Mouse (Mus musculus) limb, embryonic 10.5 days (tissue): ENCODE results near the gene Plekhg4. TPM values are rescaled to one million over a fixed set of nuclear protein-coding genes. Genes with fewer than 3 reads are reported as not detected.
A peak's percentile ranks its signal among the peaks of the same experiment; 100 is the strongest.

Experiments used
- DNase-seq: peaks from one replicate; pipeline ENCODE4 v3.0.0-alpha.2; 2017; ENCODE audit warnings: low spot score
- H3K27ac ChIP-seq: fragments of 300-500 bp; sonication (generic); 2 replicates; pipeline ENCODE4 v1.5.1; 2016; ENCODE audit warnings: mild to moderate bottlenecking
- H3K27me3 ChIP-seq: fragments of 300-500 bp; sonication (generic); 2 replicates; pipeline ENCODE4 v1.6.1; 2016; ENCODE audit warnings: low read depth, mild to moderate bottlenecking; ENCODE audit not compliant: poor library complexity, severe bottlenecking
- H3K36me3 ChIP-seq: fragments of 300-500 bp; sonication (generic); 2 replicates; pipeline ENCODE4 v1.6.1; 2016; ENCODE audit warnings: mild to moderate bottlenecking, moderate library complexity
- H3K4me1 ChIP-seq: fragments of 300-500 bp; sonication (generic); 2 replicates; pipeline ENCODE4 v1.6.1; 2016
- H3K4me3 ChIP-seq: fragments of 300-500 bp; sonication (generic); 2 replicates; pipeline ENCODE4 v1.5.1; 2016; ENCODE audit warnings: mild to moderate bottlenecking, moderate library complexity
- H3K9me3 ChIP-seq: fragments of 300-500 bp; sonication (generic); replicated peaks from 2 replicates; pipeline ENCODE4 v1.6.1; 2016; ENCODE audit warnings: mild to moderate bottlenecking
- WGBS: fragments of 180-500 bp; shearing (Covaris S2); methylation state at CpG from one replicate; pipeline ENCODE4 v1.1.7; 2016; 5-methylcytosine and 5-hydroxymethylcytosine counted together
- polyA plus RNA-seq: library from polyadenylated mRNA; unstranded; fragments of >200 nt; fragmentation: Nextera tagmentation; extraction: Ambion mirVana; gene quantifications from 2 replicates; pipeline ENCODE4 v1.2.1, GENCODE M21; 2016

Gene Plekhg4
- polyA plus RNA-seq, 1 experiment from 2014 or later: 0.28 TPM

DNA sequence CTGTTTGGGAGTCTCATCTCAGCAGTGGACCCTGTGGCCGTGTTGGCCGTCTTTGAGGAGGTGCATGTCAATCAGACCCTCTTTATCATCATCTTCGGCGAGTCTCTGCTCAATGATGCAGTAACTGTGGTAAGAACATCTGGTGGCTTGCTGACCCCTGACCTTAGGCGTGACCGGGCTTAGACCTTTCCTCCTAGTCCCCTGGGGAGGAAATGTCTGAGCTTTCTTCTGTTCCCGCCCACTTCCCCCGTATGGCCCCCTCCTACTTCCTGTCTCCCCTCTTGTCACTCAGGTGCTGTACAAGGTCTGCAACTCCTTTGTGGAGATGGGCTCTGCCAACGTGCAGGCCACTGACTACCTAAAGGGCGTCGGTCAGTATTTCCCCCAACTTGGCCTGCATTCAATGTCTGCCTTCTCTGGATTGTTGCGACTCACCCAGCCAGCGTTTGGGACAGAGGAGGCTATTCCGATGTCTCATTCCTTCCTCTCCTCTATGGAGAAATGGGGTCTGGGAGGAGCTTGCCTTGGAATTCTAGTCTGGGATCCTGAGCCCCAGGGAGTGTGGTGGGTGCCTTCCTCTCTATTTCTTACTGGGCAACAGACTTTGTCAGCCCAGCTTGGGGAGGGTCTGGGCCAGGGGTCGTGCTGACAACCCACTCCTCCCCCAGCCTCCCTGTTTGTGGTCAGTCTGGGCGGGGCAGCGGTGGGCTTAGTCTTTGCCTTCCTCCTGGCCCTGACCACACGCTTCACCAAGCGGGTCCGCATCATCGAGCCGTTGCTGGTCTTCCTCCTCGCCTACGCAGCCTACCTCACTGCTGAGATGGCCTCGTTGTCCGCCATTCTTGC is 17.7 kb upstream of the Plekhg4 start:
- Histone ChIP-seq H3K27me3 (0 out of 2 replicates have a peak, but pooled peaks cover 2% of the 10 kb centered on the region), H3K4me1 (peaks cover 48% of the 10 kb centered on the region), H3K27ac (peak overlapping the region; percentile 61), H3K9me3 (no peaks in the 10 kb centered on the region), H3K36me3 (peaks cover 45% of the 10 kb centered on the region), H3K4me3 (peak overlapping the region; percentile 10; the same call in 1 of the 2 replicates)
- WGBS: 62% methylated on average over 26 of the region's 26 CpGs
- no peak for DNase-seq

GRCm38 (mm10) chr8:105356681-105357080 is 16.4 kb upstream of the Plekhg4 start:
- Histone ChIP-seq H3K27me3 (no peaks in the 10 kb centered on the region), H3K4me1 (peaks cover 46% of the 10 kb centered on the region), H3K27ac (no peak overlapping the region), H3K36me3 (peaks cover 48% of the 10 kb centered on the region), H3K4me3 (no peak overlapping the region), H3K9me3 (no peaks in the 10 kb centered on the region)
- no peak for DNase-seq
- WGBS: 88% methylated on average over 14 of the region's 14 CpGs

- Histone ChIP-seq H3K4me1 (peaks cover 42% of the 10 kb centered on the region), H3K4me3 (no peak overlapping the region), H3K9me3 (no peaks in the 10 kb centered on the region), H3K27ac (0 out of 2 replicates have a peak overlapping the region, but pooled peaks have one; percentile 7), H3K36me3 (peaks cover 65% of the 10 kb centered on the region), H3K27me3 (no peaks in the 10 kb centered on the region)
- 77% methylated on average over 15 of the region's 15 CpGs for WGBS
- DNase-seq: no peak
These were observed 13.9 kb upstream of the Plekhg4 start for GRCm38 (mm10) chr8:105359208-105359607.

- H3K4me3 ChIP-seq: no peak overlapping the region
- H3K36me3 ChIP-seq: peaks cover 69% of the 10 kb centered on the region
- peaks cover 38% of the 10 kb centered on the region for H3K4me1 ChIP-seq
- H3K27ac ChIP-seq: 0 out of 2 replicates have a peak overlapping the region, but pooled peaks have one; percentile 7
- H3K27me3 ChIP-seq: no peaks in the 10 kb centered on the region
- 52% methylated on average over 4 of the region's 4 CpGs for WGBS
- no peak for DNase-seq
- no peaks in the 10 kb centered on the region for H3K9me3 ChIP-seq
These were observed 13.4 kb upstream of the Plekhg4 start for GRCm38 (mm10) chr8:105359646-105360045.

DNA sequence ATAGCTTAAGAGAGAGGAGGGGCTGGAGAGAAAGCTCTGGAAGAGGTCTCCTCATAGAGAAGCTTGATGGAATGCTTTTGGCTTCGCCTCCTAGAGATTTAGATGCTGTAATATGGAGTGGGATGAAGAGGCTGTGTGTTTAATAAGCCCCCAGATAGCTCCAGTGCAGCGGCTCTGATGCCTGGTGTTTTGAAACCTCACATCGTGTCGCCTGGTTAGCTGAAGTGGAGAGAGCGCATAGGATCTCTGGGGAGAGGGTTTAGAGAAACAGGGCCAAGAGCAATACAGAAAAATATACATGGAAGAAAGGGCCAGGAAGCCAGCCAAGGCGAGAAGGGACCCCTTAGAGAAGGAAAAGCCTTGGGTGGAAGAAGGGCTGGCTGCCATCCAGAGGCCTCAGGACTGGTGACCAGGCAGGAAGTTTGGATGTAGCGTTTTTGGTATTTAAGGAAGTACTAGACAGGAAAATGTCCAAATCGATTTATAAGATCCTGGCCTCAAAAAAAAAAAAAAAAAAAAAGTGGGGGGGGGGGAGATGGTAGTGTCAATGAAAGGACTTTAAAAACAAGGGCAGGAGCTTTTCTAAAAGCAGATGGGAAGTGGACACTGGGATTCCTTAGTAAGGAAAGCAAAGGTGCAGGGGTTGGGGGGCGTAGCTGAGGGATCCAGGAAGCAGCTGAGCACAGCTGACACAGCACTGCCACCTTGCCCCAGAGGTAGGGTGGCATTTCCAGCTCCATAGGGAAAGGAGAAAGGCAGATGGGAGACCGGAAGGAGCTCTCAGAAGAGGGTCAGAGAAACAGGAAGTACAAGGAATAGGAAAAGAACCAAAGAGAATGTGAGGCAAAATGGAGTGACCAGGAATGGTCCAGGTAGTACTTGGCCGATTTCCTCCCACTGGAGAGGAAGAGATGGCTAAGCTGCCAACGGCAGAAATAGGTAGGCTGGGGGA is 11.0 kb upstream of the Plekhg4 start:
- no peak overlapping the region for H3K27ac ChIP-seq
- H3K9me3 ChIP-seq: no peaks in the 10 kb centered on the region
- H3K36me3 ChIP-seq: peaks cover 71% of the 10 kb centered on the region
- DNase-seq: no peak
- H3K4me1 ChIP-seq: peaks cover 20% of the 10 kb centered on the region
- H3K4me3 ChIP-seq: no peak overlapping the region
- WGBS: 88% methylated on average over 12 of the region's 12 CpGs
- no peaks in the 10 kb centered on the region for H3K27me3 ChIP-seq

DNA sequence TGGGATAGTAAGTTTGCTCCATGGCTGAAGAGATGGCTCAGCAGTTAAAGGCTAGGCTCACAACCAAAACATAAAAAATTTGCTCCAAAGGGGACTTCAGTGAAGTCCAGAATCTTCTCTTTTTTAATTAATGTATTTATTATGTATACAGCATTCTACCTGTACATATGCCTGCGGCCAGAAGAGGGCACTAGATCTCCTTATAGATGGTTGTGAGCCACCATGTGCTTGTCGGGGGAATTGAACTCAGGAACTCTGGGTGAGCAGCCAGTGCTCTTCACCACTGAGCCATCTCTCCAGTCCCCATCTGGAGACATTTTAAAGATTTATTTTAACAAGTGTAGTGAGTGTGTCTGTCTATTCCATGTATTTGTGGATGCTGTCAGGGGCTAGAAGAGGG is 6.0 kb upstream of the Plekhg4 start:
- DNase-seq: no peak
- Histone ChIP-seq H3K27me3 (no peaks in the 10 kb centered on the region), H3K4me3 (no peak overlapping the region), H3K9me3 (no peaks in the 10 kb centered on the region), H3K27ac (no peak overlapping the region), H3K4me1 (0 out of 2 replicates have a peak, but pooled peaks cover 4% of the 10 kb centered on the region), H3K36me3 (peaks cover 70% of the 10 kb centered on the region)
- WGBS: 82% methylated on average over 2 of the region's 2 CpGs

- DNase-seq: no peak
- Histone ChIP-seq H3K4me1 (peaks cover 16% of the 10 kb centered on the region), H3K9me3 (no peaks in the 10 kb centered on the region), H3K27ac (peak overlapping the region; percentile 4; the same call in 1 of the 2 replicates), H3K4me3 (no peak overlapping the region), H3K27me3 (0 out of 2 replicates have a peak, but pooled peaks cover 3% of the 10 kb centered on the region), H3K36me3 (peaks cover 19% of the 10 kb centered on the region)
- 80% methylated on average over 9 of the region's 9 CpGs for WGBS
These were observed 601 bp upstream of the Plekhg4 start for GRCm38 (mm10) chr8:105372473-105372872.

GRCm38 (mm10) chr8:105374513-105374966 is 1.5 kb downstream of the Plekhg4 start:
- 0 out of 2 replicates have a peak overlapping the region, but pooled peaks have one; percentile 27 for H3K27ac ChIP-seq
- DNase-seq: peak; percentile 64

GRCm38 (mm10) chr8:105378673-105379072 is 5.6 kb downstream of the Plekhg4 start:
- 84% methylated on average over 19 of the region's 19 CpGs for WGBS
- 0 out of 2 replicates have a peak, but pooled peaks cover under 1% of the 10 kb centered on the region for H3K27me3 ChIP-seq
- DNase-seq: no peak
- H3K9me3 ChIP-seq: no peaks in the 10 kb centered on the region
- H3K36me3 ChIP-seq: no peaks in the 10 kb centered on the region
- H3K27ac ChIP-seq: peak overlapping the region; percentile 15; the same call in 1 of the 2 replicates
- peaks cover 18% of the 10 kb centered on the region for H3K4me1 ChIP-seq
- H3K4me3 ChIP-seq: no peak overlapping the region

More at GRCm38 (mm10) chr8:105374513-105374966, 1.5 kb downstream of the Plekhg4 start:
- peaks cover 18% of the 10 kb centered on the region for H3K4me1 ChIP-seq
- H3K4me3 ChIP-seq: peak overlapping the region; percentile 38
- 28% methylated on average over 33 of the region's 33 CpGs for WGBS
- 0 out of 2 replicates have a peak, but pooled peaks cover 3% of the 10 kb centered on the region for H3K27me3 ChIP-seq
- H3K36me3 ChIP-seq: peaks cover 3% of the 10 kb centered on the region; the same call in 1 of the 2 replicates
- H3K9me3 ChIP-seq: no peaks in the 10 kb centered on the region

DNA sequence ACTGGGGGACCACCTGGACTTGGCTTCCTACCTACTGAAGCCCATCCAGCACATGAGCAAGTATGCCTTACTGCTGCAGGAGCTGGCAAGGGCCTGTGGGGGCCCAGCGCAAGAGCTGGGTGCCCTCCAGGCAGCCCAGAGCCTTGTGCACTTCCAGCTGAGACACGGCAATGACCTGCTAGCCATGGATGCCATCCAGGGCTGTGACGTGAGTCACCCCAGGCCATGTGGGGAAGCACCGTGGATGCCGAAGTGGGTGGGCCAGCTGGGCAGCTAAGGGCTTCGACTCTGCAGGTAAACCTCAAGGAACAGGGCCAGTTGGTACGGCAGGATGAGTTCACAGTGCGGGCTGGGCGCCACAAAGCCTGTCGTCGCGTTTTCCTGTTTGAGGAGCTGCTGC is 7.2 kb downstream of the Plekhg4 start:
- WGBS: 84% methylated on average over 12 of the region's 12 CpGs
- H3K9me3 ChIP-seq: no peaks in the 10 kb centered on the region
- H3K27ac ChIP-seq: no peak overlapping the region
- H3K27me3 ChIP-seq: no peaks in the 10 kb centered on the region
- DNase-seq: no peak
- no peaks in the 10 kb centered on the region for H3K36me3 ChIP-seq
- peaks cover 12% of the 10 kb centered on the region; the same call in 1 of the 2 replicates for H3K4me1 ChIP-seq
- H3K4me3 ChIP-seq: no peak overlapping the region

DNA sequence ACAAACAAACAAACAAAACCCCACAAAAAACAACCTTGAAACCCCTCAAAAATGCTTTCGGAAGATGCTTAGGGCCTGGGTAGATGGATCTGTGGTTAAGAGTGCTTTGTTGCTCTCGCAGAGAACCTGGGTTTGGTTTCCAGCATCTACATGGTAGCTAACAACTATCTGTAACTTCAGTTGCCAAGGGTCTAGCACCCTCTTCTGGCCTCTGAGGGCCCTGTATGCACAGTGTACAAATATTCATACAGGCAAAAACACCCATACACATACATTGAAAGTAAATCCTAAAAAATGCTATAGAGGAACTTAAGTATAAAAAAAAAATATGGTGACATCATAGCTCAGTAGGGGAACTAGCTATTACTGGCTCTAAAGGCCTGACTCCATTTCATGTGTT is 11.0 kb downstream of the Plekhg4 start:
- Histone ChIP-seq H3K9me3 (no peaks in the 10 kb centered on the region), H3K4me1 (0 out of 2 replicates have a peak, but pooled peaks cover 4% of the 10 kb centered on the region), H3K27ac (no peak overlapping the region), H3K36me3 (no peaks in the 10 kb centered on the region), H3K27me3 (no peaks in the 10 kb centered on the region), H3K4me3 (no peak overlapping the region)
- 100% methylated on average over 2 of the region's 2 CpGs for WGBS
- DNase-seq: no peak

DNA sequence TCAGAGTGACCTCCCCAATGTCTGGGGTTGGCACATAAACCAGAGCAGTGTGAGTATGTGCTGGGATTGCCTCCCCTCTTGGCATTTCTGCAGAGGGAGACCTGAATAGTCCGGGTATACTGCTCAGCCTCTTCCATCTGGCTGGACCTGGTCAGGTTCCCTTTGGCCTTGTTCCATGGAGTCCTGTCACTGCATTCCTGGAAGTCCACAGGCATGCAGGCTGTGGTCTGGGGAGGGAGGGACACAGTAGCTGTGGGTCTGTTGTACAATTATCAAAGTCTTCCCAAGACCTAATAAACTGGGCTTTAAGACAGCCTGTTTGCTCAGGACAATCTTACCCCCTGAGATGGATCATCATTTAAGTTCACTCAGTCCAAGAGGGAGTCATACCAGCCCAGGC is 14.1 kb downstream of the Plekhg4 start:
- Histone ChIP-seq H3K27me3 (no peaks in the 10 kb centered on the region), H3K4me1 (0 out of 2 replicates have a peak, but pooled peaks cover 4% of the 10 kb centered on the region), H3K9me3 (no peaks in the 10 kb centered on the region), H3K36me3 (no peaks in the 10 kb centered on the region), H3K27ac (no peak overlapping the region), H3K4me3 (no peak overlapping the region)
- WGBS: 86% methylated on average over 1 of the region's 1 CpGs
- no peak for DNase-seq
